Mouse (Mus musculus) c-Kit-negative CD71-positive TER-119-positive erythroid progenitor cells, embryonic 14.5 days (primary cell): ENCODE measurements around the gene Urb2.
A peak's percentile ranks its signal among the peaks of the same experiment; 100 is the strongest.

Experiments used
- DNase-seq: peaks from one replicate; pipeline ENCODE4 v3.0.0-alpha.2; 2013; ENCODE audit warnings: low read depth, low spot score

Gene Urb2

DNA sequence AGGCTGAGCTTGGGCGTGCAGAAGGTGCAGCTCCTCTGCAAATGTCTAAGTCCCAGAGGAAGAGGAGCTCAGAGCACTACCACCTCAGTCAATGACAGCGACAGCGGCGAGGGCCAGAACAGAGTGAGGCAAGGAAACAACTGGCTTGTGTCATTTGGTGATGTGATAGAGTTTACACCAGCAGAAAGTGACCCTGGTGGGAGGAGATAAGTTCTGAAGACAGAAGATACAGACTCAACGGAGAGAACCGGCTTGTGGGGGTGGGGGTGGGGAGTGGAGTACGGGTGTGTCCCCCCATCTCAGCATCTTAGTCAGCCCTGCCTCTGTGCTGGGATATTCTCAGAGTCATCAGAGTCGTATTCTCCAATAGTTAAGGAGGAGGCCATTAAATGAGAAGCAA lies 56.1 kb downstream of the Urb2 start:
- DNase-seq = no peak

DNA sequence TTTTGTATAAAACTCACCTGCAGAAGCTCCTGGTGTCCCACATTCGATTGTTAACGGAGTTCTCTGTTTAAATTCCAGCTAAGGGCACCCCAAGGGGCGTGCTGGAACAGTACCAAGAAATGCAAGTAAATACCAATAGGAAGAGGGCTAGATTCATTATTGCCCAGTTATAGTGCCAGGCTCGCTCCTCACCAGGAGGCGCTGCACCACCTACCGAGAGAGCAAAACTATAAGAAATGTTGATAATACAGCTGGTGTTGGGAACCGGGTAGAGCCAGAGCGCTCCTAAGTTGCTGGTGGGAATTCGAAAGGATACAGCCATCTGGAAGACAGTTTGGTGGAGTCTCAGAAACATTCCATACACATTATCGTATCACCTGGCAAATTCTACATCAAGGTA lies 56.7 kb downstream of the Urb2 start:
- DNase-seq = no peak

DNA sequence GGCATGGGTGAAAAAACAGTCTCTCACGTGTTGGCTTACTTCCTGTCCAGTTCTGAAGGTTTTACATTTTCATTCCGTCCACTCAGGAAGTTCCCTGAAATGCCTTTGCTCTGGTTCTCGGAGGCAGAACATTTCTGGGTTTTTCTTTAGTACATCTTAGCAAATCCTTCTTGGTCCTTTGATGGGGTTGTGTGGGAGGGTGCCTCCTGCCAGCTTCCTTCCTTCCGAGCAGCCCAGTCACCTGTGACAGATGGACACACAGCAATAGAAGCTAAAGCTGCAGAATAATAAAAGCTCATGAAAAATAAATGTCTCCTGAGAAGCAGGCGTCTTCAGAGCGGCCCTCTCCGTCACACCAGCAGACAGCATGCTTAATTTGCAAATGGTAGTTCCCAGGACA lies 57.7 kb downstream of the Urb2 start:
- DNase-seq = no peak

DNA sequence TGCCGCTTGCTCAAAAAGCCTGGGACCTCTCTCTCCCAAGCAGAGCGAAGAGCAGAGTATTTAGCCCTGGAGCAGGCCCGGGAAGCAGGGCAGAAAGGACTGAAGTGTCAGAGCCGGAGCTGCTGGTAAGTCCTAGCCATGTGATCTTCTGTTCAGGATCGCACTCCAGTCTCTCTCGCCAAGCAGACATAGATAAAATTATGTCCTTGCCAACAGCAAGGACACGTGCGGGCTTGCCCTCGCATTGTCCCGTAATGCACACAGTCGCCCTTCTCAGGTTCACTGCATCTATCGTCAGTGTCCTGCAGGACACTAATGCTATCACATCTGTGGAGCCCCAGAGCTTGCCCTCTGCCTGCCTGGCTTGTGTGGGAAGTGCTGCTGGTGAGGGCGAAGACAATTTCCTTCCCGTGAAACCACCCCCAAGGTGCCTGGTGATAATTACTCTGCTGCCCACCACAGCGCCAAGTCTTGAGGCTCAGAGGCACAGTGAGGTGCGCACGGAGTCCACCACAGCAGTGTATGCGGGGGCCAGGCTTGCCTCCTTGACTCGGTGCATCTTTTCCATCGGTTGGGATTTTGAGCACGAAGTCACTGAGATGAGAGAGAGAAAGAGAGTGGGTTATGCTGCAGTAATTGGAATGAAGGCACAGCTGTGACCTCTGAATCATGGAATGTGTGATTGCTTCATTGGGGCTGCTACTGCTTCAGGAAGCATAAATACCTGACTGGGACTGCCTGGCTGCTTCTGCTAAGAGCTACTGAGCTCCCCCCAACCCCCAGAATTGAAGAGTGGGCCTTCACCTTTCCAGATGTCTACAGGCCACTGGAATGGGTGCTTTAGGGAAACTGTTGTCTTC lies 59.4 kb downstream of the Urb2 start:
- DNase-seq = no peak

DNA sequence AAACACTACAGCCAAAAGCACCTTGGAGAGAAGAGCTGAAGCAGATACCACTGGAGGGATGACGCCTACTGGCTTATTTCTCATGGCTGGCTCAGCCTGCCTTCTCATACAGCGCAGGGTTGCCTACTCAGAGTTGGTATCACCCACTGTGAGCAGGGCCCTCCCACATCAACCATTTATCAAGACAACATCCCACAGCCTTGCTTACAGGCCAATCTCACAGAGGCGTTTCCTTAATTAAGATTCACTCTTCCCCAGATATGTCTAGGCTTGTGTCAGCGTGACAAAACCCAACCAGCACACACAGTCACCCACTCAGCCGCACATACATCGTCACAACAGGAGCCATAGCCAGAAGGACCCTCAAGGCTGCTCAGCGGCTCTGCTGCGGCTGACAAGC lies 61.3 kb downstream of the Urb2 start:
- DNase-seq = no peak

DNA sequence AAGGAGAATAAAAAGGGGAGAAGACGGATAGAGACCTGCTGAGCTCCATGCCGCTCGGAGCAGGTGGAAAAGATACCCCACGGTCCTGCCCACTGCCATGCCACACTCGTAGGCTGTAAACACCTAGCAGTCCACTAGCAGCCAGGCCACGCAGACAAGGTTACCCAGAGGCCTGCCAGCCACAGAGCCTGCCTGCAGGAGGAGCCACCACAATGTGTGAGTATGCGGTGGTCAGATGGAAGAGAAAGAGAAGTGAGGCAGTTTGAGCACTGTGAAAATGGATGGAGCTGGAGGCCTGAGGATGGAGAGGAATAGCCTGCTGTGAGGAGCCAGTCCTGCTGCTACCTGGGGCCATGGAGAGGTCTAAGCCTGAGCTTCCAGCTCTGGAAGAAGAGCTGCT lies 62.3 kb downstream of the Urb2 start:
- no peak for DNase-seq

DNA sequence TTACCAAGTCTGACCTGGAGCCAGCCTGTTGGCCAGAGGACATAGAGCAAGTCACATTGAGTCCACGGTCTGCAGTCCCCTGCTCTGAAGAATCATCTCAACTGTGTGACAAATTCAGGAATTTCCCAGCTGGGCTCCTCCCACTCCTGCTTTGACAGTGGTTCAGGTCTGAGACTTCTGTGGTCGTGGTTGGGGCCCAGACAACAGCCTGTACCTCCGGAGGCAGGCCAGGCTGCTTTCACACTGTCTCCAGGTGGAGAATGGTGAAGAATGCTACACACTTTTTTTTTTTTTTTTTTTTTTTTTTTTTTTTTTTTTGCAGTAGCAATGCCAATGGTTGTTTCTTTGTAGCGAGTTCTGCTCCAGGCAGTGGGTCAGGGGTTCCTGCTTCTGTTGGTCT lies 64.4 kb downstream of the Urb2 start:
- DNase-seq = no peak

DNA sequence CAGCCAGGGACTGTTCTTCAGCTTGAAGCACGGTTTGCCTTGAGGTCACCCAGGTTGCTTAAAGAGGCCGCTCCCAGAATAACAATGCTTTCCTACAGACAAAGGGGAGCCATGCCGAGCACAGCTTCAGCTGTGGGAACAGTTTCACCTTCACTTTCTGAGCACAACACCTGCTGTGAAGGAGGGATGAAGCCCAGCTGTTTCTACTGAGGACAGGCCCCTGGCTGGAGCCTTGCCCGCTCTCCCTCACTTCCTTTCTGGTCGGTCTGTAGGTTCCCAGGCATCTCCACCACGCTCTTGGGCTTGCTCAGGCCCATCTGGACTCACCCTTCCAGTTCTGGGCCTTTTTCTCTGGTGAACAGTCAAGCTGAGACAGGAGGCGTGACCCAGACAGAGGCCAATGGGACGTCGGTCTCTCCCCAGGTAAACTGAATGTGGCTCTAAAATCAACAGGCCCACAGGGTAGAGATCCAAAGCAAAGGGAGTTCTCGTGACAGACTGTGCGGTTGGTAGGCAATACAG lies 66.8 kb downstream of the Urb2 start:
- DNase-seq = no peak

DNA sequence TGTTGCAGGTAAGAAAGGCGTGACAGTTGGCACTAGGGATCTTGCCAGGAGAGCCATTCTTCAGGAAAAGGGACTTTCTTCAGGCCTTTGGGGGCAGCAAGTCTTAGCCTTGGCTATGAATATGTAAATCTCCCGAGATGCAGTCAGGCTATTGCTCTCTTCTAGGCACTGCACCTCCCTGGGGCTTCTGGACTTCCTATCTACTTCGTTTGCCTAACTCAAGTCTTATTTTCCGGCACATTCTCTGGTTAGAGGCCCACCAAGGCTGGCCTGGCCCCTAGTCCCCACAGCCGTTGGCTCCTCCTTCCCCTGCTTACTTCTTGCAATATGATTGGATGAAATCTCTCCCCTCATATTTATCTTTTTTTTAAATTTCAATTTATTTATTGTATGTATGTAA lies 67.7 kb downstream of the Urb2 start:
- no peak for DNase-seq

DNA sequence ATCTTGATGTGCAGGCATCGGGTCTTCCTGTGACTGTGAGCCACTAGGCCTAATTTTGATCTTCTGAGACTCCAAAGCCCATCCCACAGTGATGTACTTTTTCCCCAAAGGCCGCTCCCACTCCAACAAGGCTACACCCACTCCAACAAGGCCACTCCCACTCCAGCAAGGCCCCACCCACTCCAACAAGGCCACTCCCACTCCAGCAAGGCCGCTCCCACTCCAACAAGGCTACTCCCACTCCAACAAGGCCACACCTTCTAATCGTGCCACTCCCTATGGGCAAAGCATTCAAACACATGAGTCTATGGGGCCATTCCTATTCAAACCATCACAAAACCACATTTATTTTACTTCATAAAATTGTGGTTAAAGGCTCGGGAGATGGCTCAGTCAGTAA lies 69.2 kb downstream of the Urb2 start:
- peak; percentile 20 for DNase-seq
